Mouse (Mus musculus): ENCODE data around the gene Plekha4. TPM values are rescaled to one million over a fixed set of nuclear protein-coding genes. Genes with fewer than 3 reads are reported as not detected.
A peak's percentile ranks its signal among the peaks of the same experiment; 100 is the strongest.

The Plekha4 gene
- polyA plus RNA-seq, 1 experiment from 2014 or later = 0.80 TPM

DNA sequence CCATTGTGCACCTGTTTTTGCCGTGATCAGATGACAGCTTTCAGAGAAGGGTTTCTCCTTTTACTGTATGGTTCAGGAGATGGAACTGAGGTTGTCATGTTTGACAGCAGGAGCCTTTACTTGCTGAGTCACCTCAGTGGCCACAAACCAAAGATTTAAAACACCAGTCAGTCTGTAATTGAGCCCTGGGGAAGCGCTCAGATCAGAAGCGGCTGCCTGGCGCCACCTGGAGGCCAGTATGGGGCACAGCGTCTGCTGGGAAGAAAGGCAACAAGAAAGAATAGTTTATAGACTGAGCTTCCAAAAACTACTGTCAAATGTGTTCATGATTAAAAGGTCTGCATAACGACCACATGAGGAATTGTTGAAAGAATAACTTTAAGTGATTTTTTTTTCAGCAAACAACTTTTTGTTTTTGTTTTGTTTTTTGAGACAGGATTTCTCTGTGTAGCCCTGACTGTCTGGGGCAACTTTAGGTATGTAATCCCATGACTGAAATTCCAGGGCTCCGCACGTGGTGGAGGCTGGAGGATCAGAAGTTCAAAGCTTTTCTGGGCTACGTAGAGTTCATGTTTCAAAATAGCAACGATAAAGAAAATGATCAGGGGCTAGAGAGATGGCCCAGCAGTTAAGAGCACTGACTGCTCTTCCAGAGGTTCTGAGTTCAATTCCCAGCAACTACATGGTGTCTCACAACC lies 67.1 kb downstream of the Plekha4 start:
- 22% methylated on average over 10 of the region's 10 CpGs for WGBS
- Histone ChIP-seq H3K4me1 (replicated peaks; ENCODE audit: control insufficient read depth, insufficient read depth, low read length) (no peaks in the 10 kb centered on the region), H3K9ac (ENCODE audit: low read depth, low read length) (no peak overlapping the region), H3K9me3 (ENCODE audit: control insufficient read depth) (no peaks in the 10 kb centered on the region), H3K27ac (ENCODE audit: low read depth, low read length) (no peak overlapping the region), H3K27me3 (replicated peaks; ENCODE audit: control insufficient read depth, insufficient read depth, low read length) (peaks cover 25% of the 10 kb centered on the region), H3K36me3 (ENCODE audit: control insufficient read depth, insufficient read depth) (no peaks in the 10 kb centered on the region), H3K4me3 (ENCODE audit: low read depth, low read length) (no peak overlapping the region), H3K4me2 (replicated peaks; ENCODE audit: low read depth) (no peak overlapping the region)
- peak; percentile 95 for TF ChIP-seq CTCF (IDR thresholded peaks at IDR 0.05; ENCODE audit: low read depth)
- ATAC-seq = no peak

GRCm38 (mm10) chr7:45595176-45595575 lies 69.0 kb downstream of the Plekha4 start:
- H3K4me3 ChIP-seq (ENCODE audit: low read depth, low read length) = no peak overlapping the region
- no peak for ATAC-seq
- TF ChIP-seq CTCF (IDR thresholded peaks at IDR 0.05; ENCODE audit: low read depth) = no peak
- H3K4me2 ChIP-seq (replicated peaks; ENCODE audit: low read depth) = no peak overlapping the region
- WGBS = 81% methylated on average over 4 of the region's 4 CpGs
- H3K27me3 ChIP-seq (replicated peaks; ENCODE audit: control insufficient read depth, insufficient read depth, low read length) = peaks cover 43% of the 10 kb centered on the region
- no peaks in the 10 kb centered on the region for H3K36me3 ChIP-seq (ENCODE audit: control insufficient read depth, insufficient read depth)
- no peak overlapping the region for H3K27ac ChIP-seq (ENCODE audit: low read depth, low read length)
- no peaks in the 10 kb centered on the region for H3K9me3 ChIP-seq (ENCODE audit: control insufficient read depth)
- H3K9ac ChIP-seq (ENCODE audit: low read depth, low read length) = no peak overlapping the region
- H3K4me1 ChIP-seq (replicated peaks; ENCODE audit: control insufficient read depth, insufficient read depth, low read length) = no peaks in the 10 kb centered on the region

DNA sequence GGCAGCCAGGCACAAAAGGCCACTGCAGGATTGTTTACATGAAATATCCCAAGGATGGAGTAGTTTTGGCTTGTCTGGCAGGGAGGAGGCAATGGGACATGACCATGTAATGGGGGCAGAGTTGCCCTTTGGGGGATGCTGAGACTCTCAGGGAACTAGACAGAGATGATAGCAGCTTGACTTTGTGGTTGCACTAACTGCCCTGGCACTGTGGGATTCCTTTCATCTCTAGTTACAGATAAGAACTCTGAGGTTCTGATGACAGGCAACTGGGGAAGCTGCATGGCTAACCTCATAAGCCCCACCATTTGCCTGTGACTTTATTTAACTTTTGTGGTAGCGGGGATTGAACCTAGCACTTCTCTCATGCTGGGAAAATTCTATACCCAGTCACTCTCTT lies 70.0 kb downstream of the Plekha4 start:
- Histone ChIP-seq H3K36me3 (ENCODE audit: control insufficient read depth, insufficient read depth) (no peaks in the 10 kb centered on the region), H3K4me2 (replicated peaks; ENCODE audit: low read depth) (no peak overlapping the region), H3K9me3 (ENCODE audit: control insufficient read depth) (no peaks in the 10 kb centered on the region), H3K4me1 (replicated peaks; ENCODE audit: control insufficient read depth, insufficient read depth, low read length) (no peaks in the 10 kb centered on the region), H3K27ac (ENCODE audit: low read depth, low read length) (no peak overlapping the region), H3K27me3 (replicated peaks; ENCODE audit: control insufficient read depth, insufficient read depth, low read length) (peaks cover 51% of the 10 kb centered on the region), H3K4me3 (ENCODE audit: low read depth, low read length) (no peak overlapping the region), H3K9ac (ENCODE audit: low read depth, low read length) (no peak overlapping the region)
- TF ChIP-seq CTCF (IDR thresholded peaks at IDR 0.05; ENCODE audit: low read depth) = no peak
- no peak for ATAC-seq
- 87% methylated on average over 1 of the region's 1 CpGs for WGBS

GRCm38 (mm10) chr7:45597013-45597412 lies 70.9 kb downstream of the Plekha4 start:
- no peaks in the 10 kb centered on the region for H3K9me3 ChIP-seq (ENCODE audit: control insufficient read depth)
- ATAC-seq = no peak
- no peaks in the 10 kb centered on the region for H3K36me3 ChIP-seq (ENCODE audit: control insufficient read depth, insufficient read depth)
- H3K4me2 ChIP-seq (replicated peaks; ENCODE audit: low read depth) = no peak overlapping the region
- 88% methylated on average over 5 of the region's 5 CpGs for WGBS
- H3K27ac ChIP-seq (ENCODE audit: low read depth, low read length) = no peak overlapping the region
- peaks cover 56% of the 10 kb centered on the region for H3K27me3 ChIP-seq (replicated peaks; ENCODE audit: control insufficient read depth, insufficient read depth, low read length)
- no peak for TF ChIP-seq CTCF (IDR thresholded peaks at IDR 0.05; ENCODE audit: low read depth)
- no peaks in the 10 kb centered on the region for H3K4me1 ChIP-seq (replicated peaks; ENCODE audit: control insufficient read depth, insufficient read depth, low read length)
- no peak overlapping the region for H3K4me3 ChIP-seq (ENCODE audit: low read depth, low read length)
- no peak overlapping the region for H3K9ac ChIP-seq (ENCODE audit: low read depth, low read length)

DNA sequence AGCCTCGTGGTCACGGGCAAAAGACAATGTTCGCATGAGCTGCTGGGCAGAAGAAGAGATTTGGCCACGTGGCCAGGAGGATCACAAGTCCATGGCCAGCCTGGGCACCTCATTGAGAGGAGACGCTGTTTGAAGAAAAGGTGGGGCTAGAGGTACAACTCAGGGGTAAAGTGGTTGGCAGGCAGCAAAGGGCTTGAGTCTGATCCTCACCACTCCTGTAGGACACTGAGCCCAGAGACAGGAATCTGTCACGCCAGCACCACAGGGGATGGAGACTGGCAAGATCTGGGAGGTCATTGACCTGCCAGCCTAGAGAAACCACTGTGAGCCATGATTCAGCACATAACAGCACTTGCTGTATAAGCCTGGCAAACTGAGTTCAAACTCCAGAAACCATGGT lies 71.4 kb downstream of the Plekha4 start:
- Histone ChIP-seq H3K9me3 (ENCODE audit: control insufficient read depth) (no peaks in the 10 kb centered on the region), H3K9ac (ENCODE audit: low read depth, low read length) (no peak overlapping the region), H3K27ac (ENCODE audit: low read depth, low read length) (no peak overlapping the region), H3K27me3 (replicated peaks; ENCODE audit: control insufficient read depth, insufficient read depth, low read length) (peaks cover 56% of the 10 kb centered on the region), H3K4me3 (ENCODE audit: low read depth, low read length) (no peak overlapping the region), H3K36me3 (ENCODE audit: control insufficient read depth, insufficient read depth) (no peaks in the 10 kb centered on the region), H3K4me1 (replicated peaks; ENCODE audit: control insufficient read depth, insufficient read depth, low read length) (no peaks in the 10 kb centered on the region), H3K4me2 (replicated peaks; ENCODE audit: low read depth) (no peak overlapping the region)
- TF ChIP-seq CTCF (IDR thresholded peaks at IDR 0.05; ENCODE audit: low read depth) = no peak
- no peak for ATAC-seq
- WGBS = 91% methylated on average over 6 of the region's 6 CpGs

- no peak overlapping the region for H3K4me3 ChIP-seq (ENCODE audit: low read depth, low read length)
- H3K36me3 ChIP-seq (ENCODE audit: control insufficient read depth, insufficient read depth) = no peaks in the 10 kb centered on the region
- WGBS = 23% methylated on average over 18 of the region's 18 CpGs
- no peaks in the 10 kb centered on the region for H3K4me1 ChIP-seq (replicated peaks; ENCODE audit: control insufficient read depth, insufficient read depth, low read length)
- no peaks in the 10 kb centered on the region for H3K9me3 ChIP-seq (ENCODE audit: control insufficient read depth)
- no peak for TF ChIP-seq CTCF (IDR thresholded peaks at IDR 0.05; ENCODE audit: low read depth)
- peaks cover 70% of the 10 kb centered on the region for H3K27me3 ChIP-seq (replicated peaks; ENCODE audit: control insufficient read depth, insufficient read depth, low read length)
- peak overlapping the region; percentile 24; the same call in 1 of the 2 replicates for H3K4me2 ChIP-seq (replicated peaks; ENCODE audit: low read depth)
- H3K9ac ChIP-seq (ENCODE audit: low read depth, low read length) = no peak overlapping the region
- no peak overlapping the region; the same call in 1 of the 2 replicates for H3K27ac ChIP-seq (ENCODE audit: low read depth, low read length)
- ATAC-seq = 0 out of 2 replicates have a peak, but pooled peaks have one; percentile 42
Measured at GRCm38 (mm10) chr7:45598960-45599879, 73.1 kb downstream of the Plekha4 start.

Other genes starting within 250 kb of the Plekha4 start
- gene Slc6a21, start 248.8 kb upstream of the Plekha4 start, polyA plus RNA-seq (2015; fragmentation: Nextera tagmentation; extraction: Ambion mirVana) = not detected in 2 replicates
- gene Trpm4, start 192.6 kb upstream of the Plekha4 start, polyA plus RNA-seq (2015; fragmentation: Nextera tagmentation; extraction: Ambion mirVana) = 49.4 and 55.1 TPM in 2 replicates
- 0.76 and 0.88 TPM in 2 replicates for gene Hrc, start 191.0 kb upstream of the Plekha4 start, polyA plus RNA-seq (2015; fragmentation: Nextera tagmentation; extraction: Ambion mirVana)
- gene Ppfia3, start 159.3 kb upstream of the Plekha4 start, polyA plus RNA-seq (2015; fragmentation: Nextera tagmentation; extraction: Ambion mirVana) = 24.5 and 24.8 TPM in 2 replicates
- 3.4 TPM in 2 replicates for gene Lin7b, start 155.7 kb upstream of the Plekha4 start, polyA plus RNA-seq (2015; fragmentation: Nextera tagmentation; extraction: Ambion mirVana)
- 81.3 and 85.5 TPM in 2 replicates for gene Snrnp70, start 130.6 kb upstream of the Plekha4 start, polyA plus RNA-seq (2015; fragmentation: Nextera tagmentation; extraction: Ambion mirVana)
- gene Kcna7, start 120.7 kb upstream of the Plekha4 start, polyA plus RNA-seq (2015; fragmentation: Nextera tagmentation; extraction: Ambion mirVana) = 0.07 and 0.08 TPM in 2 replicates
- gene Ntf5, start 112.6 kb upstream of the Plekha4 start, polyA plus RNA-seq (2015; fragmentation: Nextera tagmentation; extraction: Ambion mirVana) = 2.0 TPM in 2 replicates
- gene Lhb, start 105.5 kb upstream of the Plekha4 start, polyA plus RNA-seq (2015; fragmentation: Nextera tagmentation; extraction: Ambion mirVana) = not detected in 2 replicates
- gene Gys1, start 91.5 kb upstream of the Plekha4 start, polyA plus RNA-seq (2015; fragmentation: Nextera tagmentation; extraction: Ambion mirVana) = 10.4 and 10.6 TPM in 2 replicates
- 35.6 and 38.6 TPM in 2 replicates for gene Ruvbl2, start 88.2 kb upstream of the Plekha4 start, polyA plus RNA-seq (2015; fragmentation: Nextera tagmentation; extraction: Ambion mirVana)
- 13,232 and 14,059 TPM in 2 replicates for gene Ftl1, start 66.4 kb upstream of the Plekha4 start, polyA plus RNA-seq (2015; fragmentation: Nextera tagmentation; extraction: Ambion mirVana)
- gene Bax, start 59.4 kb upstream of the Plekha4 start, polyA plus RNA-seq (2015; fragmentation: Nextera tagmentation; extraction: Ambion mirVana) = 173 and 180 TPM in 2 replicates
- 0.65 and 0.78 TPM in 2 replicates for gene Tulp2, start 44.5 kb upstream of the Plekha4 start, polyA plus RNA-seq (2015; fragmentation: Nextera tagmentation; extraction: Ambion mirVana)
- not detected in 2 replicates for gene Gm45808, start 39.5 kb upstream of the Plekha4 start, polyA plus RNA-seq (2015; fragmentation: Nextera tagmentation; extraction: Ambion mirVana)
- gene Dhdh, start 37.5 kb upstream of the Plekha4 start, polyA plus RNA-seq (2015; fragmentation: Nextera tagmentation; extraction: Ambion mirVana) = 1.1 and 1.2 TPM in 2 replicates
- 199 and 218 TPM in 2 replicates for gene Nucb1, start 15.9 kb upstream of the Plekha4 start, polyA plus RNA-seq (2015; fragmentation: Nextera tagmentation; extraction: Ambion mirVana)
- gene Ppp1r15a, start 62 bp upstream of the Plekha4 start, polyA plus RNA-seq (2015; fragmentation: Nextera tagmentation; extraction: Ambion mirVana) = 7.4 and 9.0 TPM in 2 replicates
- gene Hsd17b14, start 28.6 kb downstream of the Plekha4 start, polyA plus RNA-seq (2015; fragmentation: Nextera tagmentation; extraction: Ambion mirVana) = 0.73 and 1.2 TPM in 2 replicates
- 17.7 and 18.6 TPM in 2 replicates for gene Bcat2, start 43.8 kb downstream of the Plekha4 start, polyA plus RNA-seq (2015; fragmentation: Nextera tagmentation; extraction: Ambion mirVana)
- not detected in 2 replicates for gene Fgf21, start 89.2 kb downstream of the Plekha4 start, polyA plus RNA-seq (2015; fragmentation: Nextera tagmentation; extraction: Ambion mirVana)
- 0.05 and 0.23 TPM in 2 replicates for gene Fut1, start 91.0 kb downstream of the Plekha4 start, polyA plus RNA-seq (2015; fragmentation: Nextera tagmentation; extraction: Ambion mirVana)
- gene Izumo1, start 95.5 kb downstream of the Plekha4 start, polyA plus RNA-seq (2015; fragmentation: Nextera tagmentation; extraction: Ambion mirVana) = 0.08 TPM in 2 replicates
- 5.7 and 6.1 TPM in 2 replicates for gene Rasip1, start 101.2 kb downstream of the Plekha4 start, polyA plus RNA-seq (2015; fragmentation: Nextera tagmentation; extraction: Ambion mirVana)
- 2.8 and 3.7 TPM in 2 replicates for gene Mamstr, start 113.6 kb downstream of the Plekha4 start, polyA plus RNA-seq (2015; fragmentation: Nextera tagmentation; extraction: Ambion mirVana)
- 2.9 and 3.6 TPM in 2 replicates for gene Fut2, start 140.1 kb downstream of the Plekha4 start, polyA plus RNA-seq (2015; fragmentation: Nextera tagmentation; extraction: Ambion mirVana)
- 0.10 and 0.20 TPM in 2 replicates for gene Ntn5, start 157.7 kb downstream of the Plekha4 start, polyA plus RNA-seq (2015; fragmentation: Nextera tagmentation; extraction: Ambion mirVana)
- gene Sec1, start 168.1 kb downstream of the Plekha4 start, polyA plus RNA-seq (2015; fragmentation: Nextera tagmentation; extraction: Ambion mirVana) = 0.08 and 0.25 TPM in 2 replicates
- 2.1 and 2.7 TPM in 2 replicates for gene Car11, start 173.5 kb downstream of the Plekha4 start, polyA plus RNA-seq (2015; fragmentation: Nextera tagmentation; extraction: Ambion mirVana)
- gene Dbp, start 178.8 kb downstream of the Plekha4 start, polyA plus RNA-seq (2015; fragmentation: Nextera tagmentation; extraction: Ambion mirVana) = 6.9 and 8.6 TPM in 2 replicates
- 708 and 740 TPM in 2 replicates for gene Rpl18, start 189.1 kb downstream of the Plekha4 start, polyA plus RNA-seq (2015; fragmentation: Nextera tagmentation; extraction: Ambion mirVana)
- 55.1 and 55.9 TPM in 2 replicates for gene Sphk2, start 191.7 kb downstream of the Plekha4 start, polyA plus RNA-seq (2015; fragmentation: Nextera tagmentation; extraction: Ambion mirVana)
- gene Fam83e, start 194.9 kb downstream of the Plekha4 start, polyA plus RNA-seq (2015; fragmentation: Nextera tagmentation; extraction: Ambion mirVana) = 16.6 and 16.7 TPM in 2 replicates
- 0.17 and 0.22 TPM in 2 replicates for gene Spaca4, start 199.5 kb downstream of the Plekha4 start, polyA plus RNA-seq (2015; fragmentation: Nextera tagmentation; extraction: Ambion mirVana)

Data from intestine, postnatal 0 days (tissue).